Mouse (Mus musculus): ENCODE measurements around the gene Rpl27.

- no peak for TF ChIP-seq CTCF (IDR thresholded peaks at IDR 0.05; ENCODE audit: control insufficient read depth, insufficient read depth, insufficient replicate concordance, low read depth, low read length)
- TF ChIP-seq POLR2A (IDR thresholded peaks at IDR 0.05; ENCODE audit: control insufficient read depth, low read depth, low read length): no peak
Measured at GRCm38 (mm10) chr11:101459716-101460115, 17.6 kb downstream of the Rpl27 start.

All from testis, adult 2 months (tissue).